21 mouse cellular contexts compared by ENCODE assay signal in the genomic region with DNA sequence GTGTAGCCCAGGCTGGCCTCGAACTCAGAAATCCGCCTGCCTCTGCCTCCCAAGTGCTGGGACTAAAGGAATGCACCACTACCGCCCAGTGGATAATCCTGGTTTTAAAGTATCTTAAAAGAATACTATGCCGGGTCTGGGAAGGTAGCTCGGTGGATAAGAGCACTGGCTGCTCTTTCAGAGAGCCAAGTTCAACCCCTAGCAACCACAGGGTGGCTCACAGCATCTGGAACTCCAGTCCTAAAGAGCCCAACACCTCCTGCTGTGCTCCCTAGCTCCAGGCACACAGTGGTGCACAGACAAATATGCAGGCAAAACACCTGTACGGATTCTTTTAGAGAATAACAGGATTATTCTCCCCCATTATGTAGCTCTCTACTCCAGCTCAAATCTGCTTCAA.
DNase-seq lines count a peak whose midpoint lies in the region; TF ChIP-seq lines count a peak whose summit lies in the region.
"Had no signal": no experiment of that assay in that cellular context is flagged by ENCODE, and none has a peak within 500 bp of the region (broad histone marks: within the 10 kb centered on the region; RNA-seq: fewer than 3 reads in every experiment).

No protein-coding gene starts in this region.

- intact Hi-C loops in left cerebral cortex, postnatal 25 days (cut with DNase I): no loop called here

- 70% methylated on average over 6 of the region's 6 CpGs for WGBS in lung, adult 2 months

- peak; percentile 39 for DNase-seq in heart, adult 11 months
- no peak for DNase-seq in heart, adult 18-20 months
- DNase-seq in ES-CJ7 (ENCODE audit: low read depth, low spot score): peak; percentile 80
- peak; percentile 73 for DNase-seq in R1 (ENCODE audit: low read depth, low spot score)
- DNase-seq in left cerebral cortex, postnatal 25 days (ENCODE audit: low spot score in 2 of 2): no peak
- no peak for DNase-seq in lung, adult 2 months
- DNase-seq: adrenal gland, adult 8-10 months; adrenal gland, postnatal 14 days; adrenal gland, postnatal 36 days; B cell, adult 2 months; cerebellum, adult 18-20 months; cerebellum, adult 8-10 months; cerebellum, adult 9-11 months; cerebellum, postnatal 14 days; cerebellum, postnatal 36 days; embryo, embryonic 11 days had no signal

- no peak for TF ChIP-seq CTCF in lung, adult 2 months (IDR thresholded peaks at IDR 0.05; ENCODE audit: insufficient read depth, low read length)

- H3K4me3 ChIP-seq in lung, adult 2 months (replicated peaks; ENCODE audit: extremely low read depth, low read depth, low read length): no peak overlapping the region
- H3K4me3 ChIP-seq: embryonic facial prominence, embryonic 13.5 days; embryonic facial prominence, embryonic 15.5 days; erythroblast, embryonic 14.5 days; forebrain, embryonic 10.5 days; forebrain, embryonic 12.5 days had no signal

- TF ChIP-seq POLR2A in lung, adult 2 months (IDR thresholded peaks at IDR 0.05; ENCODE audit: borderline replicate concordance, extremely low read depth, low read depth, low read length): no peak

- H3K4me1 ChIP-seq in lung, adult 2 months (ENCODE audit: control insufficient read depth, insufficient read depth, low read length): no peaks in the 10 kb centered on the region
- H3K4me1 ChIP-seq: embryonic facial prominence, embryonic 13.5 days; embryonic facial prominence, embryonic 15.5 days; forebrain, embryonic 10.5 days; forebrain, embryonic 12.5 days had no signal

Comparison
In these comparisons a context has a peak if more than half of its experiments do, and no peak if none do; other contexts are left out.
1. DNase-seq: peak in heart, adult 11 months (single experiment), ES-CJ7 (single experiment) and R1 (single experiment); none in heart, adult 18-20 months (0 of 2), left cerebral cortex, postnatal 25 days (0 of 2) and lung, adult 2 months (single experiment).